Mouse (Mus musculus) midbrain, embryonic 15.5 days (tissue): ENCODE results near the gene Slc13a4. TPM values are rescaled to one million over a fixed set of nuclear protein-coding genes. Genes with fewer than 3 reads are reported as not detected.

Experiments used
- ATAC-seq: fragments of 200-750 bp; cut with Nextera tagmentation; replicated peaks from 2 replicates; pipeline ENCODE4 v1.8.0; 2017; ENCODE audit warnings: moderate TSS enrichment
- H3K27ac ChIP-seq: fragments of 300-500 bp; sonication (generic); 2 replicates; pipeline ENCODE4 v1.5.1; 2015; ENCODE audit warnings: mild to moderate bottlenecking, inconsistent platforms
- H3K27me3 ChIP-seq: fragments of 300-500 bp; sonication (generic); replicated peaks from 2 replicates; pipeline ENCODE4 v1.6.1; 2015; ENCODE audit warnings: inconsistent platforms
- H3K36me3 ChIP-seq: fragments of 300-500 bp; sonication (generic); replicated peaks from 2 replicates; pipeline ENCODE4 v1.6.1; 2015; ENCODE audit warnings: inconsistent platforms
- H3K4me1 ChIP-seq: fragments of 300-500 bp; sonication (generic); 2 replicates; pipeline ENCODE4 v1.6.1; 2015; ENCODE audit warnings: inconsistent platforms
- H3K4me2 ChIP-seq: fragments of 300-500 bp; sonication (generic); 2 replicates; pipeline ENCODE4 v1.6.1; 2015; ENCODE audit warnings: inconsistent platforms, mild to moderate bottlenecking, moderate library complexity
- H3K4me3 ChIP-seq: fragments of 300-500 bp; sonication (generic); 2 replicates; pipeline ENCODE4 v1.5.1; 2015; ENCODE audit warnings: mild to moderate bottlenecking, inconsistent platforms
- H3K9ac ChIP-seq: fragments of 300-500 bp; sonication (generic); 2 replicates; pipeline ENCODE4 v1.6.1; 2015; ENCODE audit warnings: mild to moderate bottlenecking, inconsistent platforms
- H3K9me3 ChIP-seq: fragments of 300-500 bp; sonication (generic); 2 replicates; pipeline ENCODE4 v1.6.1; 2016; ENCODE audit warnings: inconsistent platforms
- WGBS: fragments of 180-500 bp; shearing (Covaris S2); methylation state at CpG from one replicate; pipeline ENCODE4 v1.1.7; 2015; ENCODE audit warnings: mixed read lengths; 5-methylcytosine and 5-hydroxymethylcytosine counted together
- polyA plus RNA-seq: library from polyadenylated mRNA; unstranded; fragments of >200 nt; fragmentation: Nextera tagmentation; extraction: Ambion mirVana; gene quantifications from 2 replicates; pipeline ENCODE4 v1.2.1, GENCODE M21; 2015

Gene Slc13a4
- polyA plus RNA-seq, 1 experiment from 2014 or later, result 11.2 TPM

DNA sequence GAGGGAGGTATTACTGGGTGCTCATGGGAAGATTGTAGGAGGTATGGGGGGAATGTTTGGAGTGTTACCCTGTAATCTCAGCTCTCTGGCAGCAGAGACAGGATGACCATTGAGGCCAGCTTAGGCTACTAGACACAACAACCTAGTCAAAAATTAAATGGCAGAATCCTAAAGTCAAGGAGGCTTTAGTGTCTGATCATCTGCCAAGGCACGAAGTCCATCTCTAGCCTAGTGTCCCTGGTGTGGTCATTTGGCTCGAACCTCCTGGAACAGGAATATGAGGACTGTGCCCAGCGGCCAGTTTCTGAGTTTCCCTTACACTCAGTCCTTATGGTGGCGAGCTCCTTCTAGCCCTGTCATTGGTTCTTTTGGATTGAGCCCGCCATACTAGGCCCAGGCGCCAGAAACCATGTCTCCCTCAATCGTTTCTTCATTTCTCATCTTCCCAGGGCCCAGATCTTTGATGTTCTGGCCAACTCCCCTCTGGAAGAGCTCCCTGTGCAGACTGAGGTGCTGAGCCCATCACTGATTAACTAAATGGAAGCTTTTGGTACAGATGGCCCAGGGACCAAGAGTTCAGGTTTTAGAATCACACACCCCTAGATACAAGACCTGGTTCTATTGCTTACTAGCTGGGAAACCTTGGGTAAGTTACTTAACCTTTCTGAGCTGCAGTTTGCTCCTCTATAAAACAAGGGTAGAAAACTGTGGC lies 10.3 kb downstream of the Slc13a4 start:
- 90% methylated on average over 7 of the region's 7 CpGs for WGBS
- no peak overlapping the region for H3K27ac ChIP-seq
- no peak overlapping the region for H3K4me2 ChIP-seq
- no peaks in the 10 kb centered on the region for H3K9me3 ChIP-seq
- H3K27me3 ChIP-seq, result no peaks in the 10 kb centered on the region
- no peak overlapping the region for H3K9ac ChIP-seq
- no peaks in the 10 kb centered on the region for H3K4me1 ChIP-seq
- ATAC-seq, result no peak
- no peaks in the 10 kb centered on the region for H3K36me3 ChIP-seq
- H3K4me3 ChIP-seq, result no peak overlapping the region

DNA sequence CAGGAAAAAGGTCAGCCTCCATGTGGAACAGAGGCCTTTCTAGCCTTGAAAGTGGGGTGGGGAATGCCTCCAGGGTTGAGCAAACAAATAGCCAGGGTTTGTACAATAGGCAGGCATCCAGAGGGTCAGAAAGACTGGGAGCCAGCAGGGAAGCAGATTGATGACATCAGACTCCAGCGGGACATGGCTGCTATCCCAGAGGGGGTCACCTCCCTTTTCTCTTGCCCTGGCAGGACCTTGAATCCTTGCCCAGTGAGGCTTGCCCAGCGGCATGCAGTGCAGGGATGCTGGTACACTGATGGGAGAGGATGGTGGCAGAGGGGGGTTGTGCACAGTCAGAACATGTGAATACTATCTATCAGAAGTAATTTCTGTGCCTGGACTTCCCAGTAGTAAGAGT lies 10.9 kb downstream of the Slc13a4 start:
- no peak overlapping the region for H3K4me2 ChIP-seq
- ATAC-seq, result no peak

DNA sequence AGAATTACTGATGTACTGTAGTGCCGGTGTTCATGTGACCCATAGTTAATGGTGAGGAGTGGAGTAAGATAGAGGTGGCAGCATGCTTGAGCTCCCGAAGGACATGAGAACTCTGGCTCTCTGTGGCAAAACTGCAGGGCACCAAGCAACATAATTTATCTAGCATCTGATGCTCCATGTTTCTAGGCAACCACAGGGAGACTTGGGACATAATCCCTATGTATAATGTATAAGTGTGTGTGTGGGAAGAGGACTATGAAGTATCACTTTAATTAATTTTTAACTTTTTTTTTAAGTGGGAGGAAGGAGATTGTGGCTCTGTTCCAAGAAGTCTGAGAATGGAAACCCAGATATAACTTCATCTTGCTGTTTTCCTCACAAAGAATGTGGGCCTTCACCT lies 13.0 kb downstream of the Slc13a4 start:
- H3K27ac ChIP-seq, result no peak overlapping the region
- no peaks in the 10 kb centered on the region for H3K4me1 ChIP-seq
- no peaks in the 10 kb centered on the region for H3K9me3 ChIP-seq
- no peaks in the 10 kb centered on the region for H3K36me3 ChIP-seq
- no peak overlapping the region for H3K4me2 ChIP-seq
- 57% methylated on average over 2 of the region's 2 CpGs for WGBS
- no peak overlapping the region for H3K4me3 ChIP-seq
- ATAC-seq, result no peak; the same call in 1 of the 2 replicates
- no peaks in the 10 kb centered on the region for H3K27me3 ChIP-seq
- H3K9ac ChIP-seq, result no peak overlapping the region

More for the DNA sequence above, 10.9 kb downstream of the Slc13a4 start:
- H3K9me3 ChIP-seq, result no peaks in the 10 kb centered on the region
- H3K9ac ChIP-seq, result no peak overlapping the region
- H3K4me3 ChIP-seq, result no peak overlapping the region
- H3K27ac ChIP-seq, result no peak overlapping the region
- H3K36me3 ChIP-seq, result no peaks in the 10 kb centered on the region
- WGBS, result 39% methylated on average over 2 of the region's 2 CpGs
- no peaks in the 10 kb centered on the region for H3K27me3 ChIP-seq
- H3K4me1 ChIP-seq, result no peaks in the 10 kb centered on the region

DNA sequence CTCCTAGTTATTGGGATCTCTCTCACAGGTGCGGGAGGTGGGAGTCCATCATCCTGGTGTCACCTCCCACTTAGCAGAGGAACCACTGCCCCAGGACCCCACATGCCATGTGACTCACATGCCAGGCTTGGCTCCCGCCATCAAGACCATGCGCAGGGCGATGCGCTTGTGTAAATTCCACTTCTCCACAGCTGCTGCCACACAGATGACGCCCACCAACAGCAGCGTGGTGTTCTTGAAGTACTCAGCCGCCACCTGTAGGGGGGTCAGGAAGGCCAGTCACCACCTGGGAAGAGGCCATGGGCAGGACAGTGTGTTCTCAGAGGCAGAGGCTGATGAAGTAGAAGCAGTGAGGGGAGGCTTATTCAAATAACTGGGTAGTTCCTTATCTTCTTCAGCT lies 18.3 kb downstream of the Slc13a4 start:
- Histone ChIP-seq H3K4me1 (peaks cover 10% of the 10 kb centered on the region), H3K4me2 (no peak overlapping the region), H3K4me3 (no peak overlapping the region), H3K9ac (no peak overlapping the region), H3K27ac (no peak overlapping the region), H3K27me3 (no peaks in the 10 kb centered on the region), H3K36me3 (no peaks in the 10 kb centered on the region), H3K9me3 (no peaks in the 10 kb centered on the region)
- ATAC-seq, result no peak
- WGBS, result 93% methylated on average over 8 of the region's 8 CpGs

DNA sequence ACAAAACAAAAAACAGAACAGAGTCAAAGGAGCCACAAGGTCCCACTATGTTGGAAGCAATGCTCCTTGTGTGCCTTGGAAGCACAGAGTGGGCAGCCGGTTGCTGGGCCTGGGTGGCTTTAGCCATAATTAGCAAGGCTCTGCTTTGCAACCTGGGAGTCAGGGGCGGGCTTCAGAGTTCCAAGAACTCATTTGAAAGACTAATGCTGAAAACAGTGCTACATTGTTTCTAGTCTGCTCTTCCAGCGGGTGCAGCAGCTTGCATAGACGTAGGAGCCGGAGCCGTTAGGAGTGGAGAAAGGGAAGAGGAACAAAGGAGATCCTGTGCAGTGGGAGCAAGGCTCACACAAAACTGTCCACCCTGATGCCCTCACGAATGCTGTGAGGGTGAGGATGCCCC lies 19.0 kb downstream of the Slc13a4 start:
- no peak; the same call in 1 of the 2 replicates for ATAC-seq
- Histone ChIP-seq H3K4me2 (no peak overlapping the region), H3K27me3 (no peaks in the 10 kb centered on the region), H3K4me1 (peaks cover 10% of the 10 kb centered on the region), H3K27ac (no peak overlapping the region), H3K9ac (no peak overlapping the region), H3K4me3 (no peak overlapping the region), H3K9me3 (no peaks in the 10 kb centered on the region), H3K36me3 (no peaks in the 10 kb centered on the region)
- WGBS, result 24% methylated on average over 7 of the region's 7 CpGs

DNA sequence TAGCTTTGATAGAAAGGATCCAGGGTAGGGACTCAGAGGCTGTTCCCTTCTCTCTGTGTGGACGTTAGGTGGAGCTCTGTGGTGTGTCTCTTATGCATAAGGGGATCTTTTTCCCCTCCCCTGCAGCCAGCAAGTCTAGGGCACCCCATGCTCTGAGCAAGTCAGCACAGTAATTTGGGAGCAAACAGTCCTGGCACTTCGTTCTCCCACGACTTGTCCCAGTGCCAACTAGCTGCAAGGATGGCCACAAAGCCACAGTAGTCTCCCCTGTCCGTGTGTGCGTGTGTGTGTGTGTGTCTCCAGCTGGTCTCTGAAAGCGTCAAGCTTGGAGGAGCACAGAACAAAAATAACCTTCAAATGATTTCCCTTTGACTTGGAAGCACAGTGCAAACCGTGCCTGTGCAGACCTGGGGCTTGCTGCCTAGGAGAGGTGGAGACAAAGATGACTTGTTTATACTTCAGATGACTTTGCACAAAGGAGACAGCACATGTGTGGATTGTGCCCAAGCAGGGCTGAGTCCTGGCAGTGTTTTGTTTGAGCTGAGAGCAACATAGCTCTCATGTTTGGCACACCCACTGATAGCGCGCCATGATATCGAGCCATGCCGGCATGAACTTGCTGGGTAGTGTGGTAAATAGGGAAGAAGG lies 19.7 kb downstream of the Slc13a4 start:
- no peak overlapping the region for H3K4me2 ChIP-seq
- no peaks in the 10 kb centered on the region for H3K27me3 ChIP-seq
- no peak overlapping the region for H3K4me3 ChIP-seq
- ATAC-seq, result peak; percentile 62
- H3K36me3 ChIP-seq, result no peaks in the 10 kb centered on the region
- H3K9ac ChIP-seq, result no peak overlapping the region
- H3K4me1 ChIP-seq, result peaks cover 10% of the 10 kb centered on the region
- peak overlapping the region; percentile 11; the same call in 1 of the 2 replicates for H3K27ac ChIP-seq
- no peaks in the 10 kb centered on the region for H3K9me3 ChIP-seq
- 68% methylated on average over 11 of the region's 11 CpGs for WGBS

DNA sequence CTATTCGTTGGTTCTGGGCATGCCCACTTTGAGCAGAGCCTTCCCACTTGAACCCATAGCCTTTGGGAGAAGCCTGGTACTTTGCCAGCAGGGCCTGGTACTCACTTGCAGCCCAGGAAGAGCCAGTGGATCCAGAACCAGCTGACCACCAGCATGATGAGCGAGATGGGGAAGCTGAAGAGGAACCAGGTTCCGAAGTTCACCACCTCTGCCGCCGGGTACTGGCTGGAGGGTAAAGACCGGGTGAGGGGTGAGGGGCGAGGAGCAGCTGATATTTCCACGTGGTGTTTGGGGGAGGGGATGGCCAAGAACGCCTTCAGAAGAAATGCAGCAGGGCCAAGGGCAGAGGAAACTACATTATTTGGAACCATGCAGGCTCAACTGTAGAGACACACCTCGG lies 28.6 kb downstream of the Slc13a4 start:
- Histone ChIP-seq H3K9ac (no peak overlapping the region), H3K27me3 (no peaks in the 10 kb centered on the region), H3K36me3 (no peaks in the 10 kb centered on the region), H3K4me2 (no peak overlapping the region), H3K27ac (no peak overlapping the region), H3K9me3 (no peaks in the 10 kb centered on the region), H3K4me1 (no peaks in the 10 kb centered on the region), H3K4me3 (no peak overlapping the region)
- 86% methylated on average over 10 of the region's 10 CpGs for WGBS
- no peak for ATAC-seq

DNA sequence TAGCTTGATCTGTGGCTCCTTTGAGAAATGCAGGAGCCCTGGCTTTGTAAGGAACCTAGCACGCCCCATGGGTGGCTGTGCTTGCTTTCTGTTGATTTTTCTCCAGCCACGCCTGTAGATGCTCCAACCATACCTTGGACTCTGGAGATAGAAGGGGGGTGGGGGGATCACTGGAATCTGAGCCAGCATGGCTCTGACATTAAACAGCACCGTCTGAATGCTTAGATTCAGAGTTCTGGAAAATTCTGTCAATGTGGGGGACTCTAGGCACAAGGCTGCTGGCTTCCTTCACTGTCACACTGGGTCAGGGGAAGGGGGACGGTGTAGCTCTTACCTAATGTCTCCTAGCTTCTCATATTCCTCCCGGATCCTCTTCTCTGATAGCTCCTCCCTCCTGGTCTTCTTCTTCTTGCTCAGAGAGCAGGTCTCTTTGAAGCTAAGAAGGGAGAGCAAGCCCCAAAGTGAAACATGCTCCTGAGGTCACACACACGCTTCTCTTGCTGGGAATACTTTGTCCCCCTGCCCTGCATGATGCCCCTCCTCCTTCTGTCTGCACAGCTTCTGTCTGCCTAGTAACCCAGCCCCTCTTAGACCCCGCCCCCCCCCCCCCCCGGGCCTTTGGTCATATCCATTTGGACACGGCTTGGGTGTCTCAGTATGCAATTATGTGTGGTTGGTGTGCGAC lies 29.9 kb downstream of the Slc13a4 start:
- H3K9me3 ChIP-seq, result no peaks in the 10 kb centered on the region
- no peaks in the 10 kb centered on the region for H3K36me3 ChIP-seq
- 67% methylated on average over 10 of the region's 10 CpGs for WGBS
- H3K27me3 ChIP-seq, result no peaks in the 10 kb centered on the region
- ATAC-seq, result no peak
- H3K4me1 ChIP-seq, result no peaks in the 10 kb centered on the region
- no peak overlapping the region for H3K27ac ChIP-seq
- no peak overlapping the region for H3K4me3 ChIP-seq
- H3K4me2 ChIP-seq, result no peak overlapping the region
- H3K9ac ChIP-seq, result no peak overlapping the region

DNA sequence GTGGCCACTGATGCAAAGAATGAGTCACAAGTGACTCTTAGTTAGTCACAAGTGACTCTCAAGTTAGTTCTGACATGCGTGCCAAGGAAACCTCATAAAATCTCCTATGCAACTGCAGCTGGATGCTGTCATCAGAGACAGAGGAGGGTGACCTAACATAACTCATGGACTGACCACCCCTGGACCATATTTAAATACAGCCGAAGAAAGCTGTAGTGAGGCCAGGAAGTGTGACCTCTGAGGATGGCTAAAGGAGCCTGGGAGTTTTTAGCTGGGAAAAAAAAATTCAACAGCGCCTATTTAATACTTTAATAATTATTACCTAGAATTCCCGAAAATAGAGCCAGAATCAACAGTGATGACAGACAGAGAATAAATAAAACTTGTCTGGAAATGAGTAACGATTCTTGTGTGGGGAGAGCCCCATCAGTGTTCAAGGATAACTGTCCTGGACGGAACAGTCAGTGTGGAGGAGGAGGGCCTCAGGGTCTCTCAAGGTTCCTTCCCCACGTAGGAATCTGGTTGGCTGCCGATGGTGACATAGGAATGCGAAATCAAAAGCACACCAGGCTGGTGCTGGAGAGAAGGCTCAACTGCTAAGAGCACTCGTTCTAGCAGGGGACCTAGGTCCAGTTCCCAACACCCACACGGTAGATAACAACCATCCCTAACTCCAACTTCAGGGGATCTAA lies 34.4 kb downstream of the Slc13a4 start:
- Histone ChIP-seq H3K27ac (no peak overlapping the region), H3K4me2 (no peak overlapping the region), H3K27me3 (no peaks in the 10 kb centered on the region), H3K4me1 (no peaks in the 10 kb centered on the region), H3K9ac (no peak overlapping the region), H3K9me3 (no peaks in the 10 kb centered on the region), H3K36me3 (no peaks in the 10 kb centered on the region), H3K4me3 (no peak overlapping the region)
- 86% methylated on average over 11 of the region's 11 CpGs for WGBS
- no peak for ATAC-seq

DNA sequence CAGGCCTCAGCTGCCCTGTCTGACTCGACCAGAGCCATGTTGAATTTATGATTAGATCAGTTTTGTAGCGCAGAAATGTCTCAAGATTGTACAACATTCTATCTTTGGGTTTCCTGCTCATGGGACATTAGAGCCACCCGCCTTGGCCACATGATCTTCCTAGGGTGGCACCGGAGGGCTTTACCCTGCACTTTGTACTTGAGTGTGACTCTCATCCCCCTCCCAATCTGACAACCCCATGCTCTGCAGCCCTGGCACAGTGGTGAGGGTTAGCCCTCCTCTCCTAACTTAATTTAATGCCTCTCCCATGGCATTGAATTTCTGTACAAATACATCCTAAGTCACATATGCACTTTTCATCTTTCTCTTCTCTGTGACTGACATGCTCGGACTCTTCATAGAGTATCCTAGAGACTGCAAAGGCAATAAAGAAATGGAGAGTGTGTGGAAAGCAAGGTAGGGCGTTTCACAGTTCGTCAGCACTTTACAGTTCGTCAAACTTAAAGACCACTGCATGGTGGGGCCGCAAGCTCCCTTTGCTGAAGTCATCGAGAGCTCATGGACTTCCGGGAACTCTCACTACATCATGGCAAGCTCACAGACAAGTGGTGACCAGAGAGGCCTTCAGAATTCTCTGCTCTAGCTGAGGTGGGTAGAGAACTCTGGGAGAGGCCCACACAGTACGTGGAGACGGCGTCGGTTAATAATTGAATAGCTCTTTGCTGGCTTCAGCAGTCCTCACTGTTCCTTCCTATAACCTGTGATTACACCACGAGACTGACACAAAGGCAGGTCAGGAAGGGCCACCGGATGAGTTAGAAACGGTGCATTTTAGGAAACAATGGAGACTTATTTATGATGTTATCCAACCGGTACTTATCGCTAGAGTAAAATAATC lies 35.8 kb downstream of the Slc13a4 start:
- Histone ChIP-seq H3K4me1 (no peaks in the 10 kb centered on the region), H3K9me3 (no peaks in the 10 kb centered on the region), H3K9ac (no peak overlapping the region), H3K4me3 (no peak overlapping the region), H3K27ac (no peak overlapping the region), H3K27me3 (no peaks in the 10 kb centered on the region), H3K4me2 (no peak overlapping the region), H3K36me3 (no peaks in the 10 kb centered on the region)
- no peak for ATAC-seq
- WGBS, result 87% methylated on average over 20 of the region's 20 CpGs

DNA sequence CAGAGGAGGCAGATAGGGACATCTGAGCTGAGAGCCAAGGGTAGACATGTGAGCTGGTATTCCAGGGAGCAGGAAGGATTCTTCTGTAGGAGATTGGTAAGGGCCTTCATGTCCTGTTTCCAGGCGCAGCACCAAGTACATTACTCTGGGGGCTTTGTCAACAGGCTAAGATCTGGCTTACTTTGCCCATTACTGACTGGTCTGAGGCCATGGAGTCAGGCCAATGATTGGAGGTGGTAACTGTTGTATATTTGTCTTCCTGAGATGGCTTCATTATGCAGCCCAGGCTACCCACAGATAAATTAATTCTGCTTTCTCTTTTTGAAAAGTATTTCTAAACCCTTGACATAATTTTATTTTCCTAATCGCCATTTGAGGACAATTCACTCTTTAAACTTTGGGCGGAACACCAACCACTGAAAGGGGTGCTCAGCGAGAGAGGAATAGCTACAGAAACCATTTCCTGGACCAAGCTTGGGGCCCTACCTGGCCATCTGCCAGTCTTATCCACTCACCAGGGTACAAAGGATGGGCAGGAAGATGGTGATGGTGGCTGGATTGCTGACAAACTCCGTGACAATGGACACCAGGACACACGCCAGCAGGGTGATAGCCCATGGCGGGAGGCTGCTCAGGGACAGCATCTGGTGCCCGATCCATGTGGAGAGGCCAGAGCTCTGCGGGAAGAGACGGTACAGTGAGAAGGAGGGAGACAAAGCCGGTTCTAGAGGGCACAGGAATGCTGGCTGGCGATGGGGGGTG lies 36.7 kb downstream of the Slc13a4 start:
- WGBS, result 79% methylated on average over 12 of the region's 12 CpGs
- ATAC-seq, result 0 out of 2 replicates have a peak, but pooled peaks have one; percentile 20

More for the DNA sequence above, 36.7 kb downstream of the Slc13a4 start:
- Histone ChIP-seq H3K4me3 (no peak overlapping the region), H3K9me3 (no peaks in the 10 kb centered on the region), H3K4me1 (no peaks in the 10 kb centered on the region), H3K4me2 (no peak overlapping the region), H3K27ac (no peak overlapping the region), H3K27me3 (no peaks in the 10 kb centered on the region), H3K36me3 (no peaks in the 10 kb centered on the region), H3K9ac (no peak overlapping the region)
